Mouse (Mus musculus): ENCODE measurements at regions not wholly inside any gene's neighbourhood (a gene's known extent, or its start where the extent isn't known, plus 50 kb on each side); places are given as distances from the start of the nearest gene placed in this dataset.

DNA sequence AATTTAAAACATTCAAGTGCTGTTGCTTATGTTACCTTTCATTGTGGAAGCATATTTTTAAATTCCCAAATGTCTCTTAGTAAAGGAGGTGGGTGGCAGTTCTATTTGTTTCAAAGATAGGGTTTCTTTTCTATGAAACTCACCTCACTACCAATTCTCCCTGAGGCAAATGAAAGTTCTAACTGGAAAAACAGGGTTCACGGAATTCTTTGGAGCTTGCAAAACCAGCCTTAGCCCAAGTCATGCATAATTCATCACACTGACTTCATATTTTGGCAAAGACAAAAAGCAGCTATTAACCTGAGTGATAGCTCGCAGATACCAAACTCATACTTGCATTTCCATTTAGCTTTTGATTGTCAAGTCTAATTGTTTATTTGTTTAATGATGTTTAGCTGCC, 73.8 kb downstream of the Dio2 start:
- Histone ChIP-seq H3K9ac (no peak overlapping the region), H3K36me3 (ENCODE audit: insufficient read depth) (no peaks in the 10 kb centered on the region), H3K9me3 (ENCODE audit: low read depth, low read length) (no peaks in the 10 kb centered on the region), H3K4me3 (ENCODE audit: low read depth, low read length) (no peak overlapping the region), H3K4me2 (no peak overlapping the region), H3K27me3 (ENCODE audit: insufficient read depth, low read length) (no peaks in the 10 kb centered on the region), H3K27ac (ENCODE audit: low read depth) (no peak overlapping the region), H3K4me1 (ENCODE audit: insufficient read depth) (no peaks in the 10 kb centered on the region)
- WGBS, result 47% methylated on average over 2 of the region's 2 CpGs
- no peak for DNase-seq
- ATAC-seq (ENCODE audit: insufficient read depth), result no peak
- TF ChIP-seq CTCF (IDR thresholded peaks at IDR 0.05; ENCODE audit: low read depth), result no peak

- no peak for DNase-seq
- 71% methylated on average over 5 of the region's 5 CpGs for WGBS
Observed at GRCm38 (mm10) chr12:90645452-90645851, 92.8 kb downstream of the Dio2 start.

DNA sequence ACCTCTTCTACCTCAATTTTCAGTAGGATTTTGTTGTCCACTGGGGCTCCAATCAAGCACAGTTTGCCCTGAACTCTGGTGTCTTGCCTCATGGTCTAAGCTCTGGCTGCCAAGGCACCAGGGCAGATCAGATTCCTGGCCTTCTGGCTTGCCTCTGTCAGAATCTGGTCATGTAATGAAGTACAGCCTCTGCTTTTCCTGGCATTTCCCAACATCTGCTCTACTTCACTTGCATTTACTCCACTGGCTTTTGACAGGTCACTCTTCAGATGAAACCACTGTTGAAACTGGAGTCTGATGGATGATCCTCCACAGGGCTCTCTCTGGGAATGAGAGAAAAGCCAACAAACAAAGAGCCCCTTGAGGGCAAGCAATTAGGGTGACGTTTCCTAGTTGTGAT, 94.3 kb downstream of the Dio2 start:
- DNase-seq, result peak; percentile 46
- H3K4me1 ChIP-seq (ENCODE audit: insufficient read depth), result no peaks in the 10 kb centered on the region
- H3K4me3 ChIP-seq (ENCODE audit: low read depth, low read length), result no peak overlapping the region
- no peaks in the 10 kb centered on the region for H3K27me3 ChIP-seq (ENCODE audit: insufficient read depth, low read length)
- H3K9me3 ChIP-seq (ENCODE audit: low read depth, low read length), result no peaks in the 10 kb centered on the region
- no peak overlapping the region for H3K9ac ChIP-seq
- H3K27ac ChIP-seq (ENCODE audit: low read depth), result no peak overlapping the region
- ATAC-seq (ENCODE audit: insufficient read depth), result peak; percentile 71
- H3K36me3 ChIP-seq (ENCODE audit: insufficient read depth), result no peaks in the 10 kb centered on the region
- H3K4me2 ChIP-seq, result no peak overlapping the region
- 7% methylated on average over 1 of the region's 1 CpGs for WGBS
- no peak for TF ChIP-seq CTCF (IDR thresholded peaks at IDR 0.05; ENCODE audit: low read depth)

More at GRCm38 (mm10) chr12:90645452-90645851, 92.8 kb downstream of the Dio2 start:
- Histone ChIP-seq H3K4me2 (no peak overlapping the region), H3K27me3 (ENCODE audit: insufficient read depth, low read length) (no peaks in the 10 kb centered on the region), H3K36me3 (ENCODE audit: insufficient read depth) (no peaks in the 10 kb centered on the region), H3K4me3 (ENCODE audit: low read depth, low read length) (no peak overlapping the region), H3K4me1 (ENCODE audit: insufficient read depth) (no peaks in the 10 kb centered on the region), H3K27ac (ENCODE audit: low read depth) (no peak overlapping the region), H3K9me3 (ENCODE audit: low read depth, low read length) (no peaks in the 10 kb centered on the region), H3K9ac (no peak overlapping the region)
- no peak for ATAC-seq (ENCODE audit: insufficient read depth)
- TF ChIP-seq CTCF (IDR thresholded peaks at IDR 0.05; ENCODE audit: low read depth), result no peak

DNA sequence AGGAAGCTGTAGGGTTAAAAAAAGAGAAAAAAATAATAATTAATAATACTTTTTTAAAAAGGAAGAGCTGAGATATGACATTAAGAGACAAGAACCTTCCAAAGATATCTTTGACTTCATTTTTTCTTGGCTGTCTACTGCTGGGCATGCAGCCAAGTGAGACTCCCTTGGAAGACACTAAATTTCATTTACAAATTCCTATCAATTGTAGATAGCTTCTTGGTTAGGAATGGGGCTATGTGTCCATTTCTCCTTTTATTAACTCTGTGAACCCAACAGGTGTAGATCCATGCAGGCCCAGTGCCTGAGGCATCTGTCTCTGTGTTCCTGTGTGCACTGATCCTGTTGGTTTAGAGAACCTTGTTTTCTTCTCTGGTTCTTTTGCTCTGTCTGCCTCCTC, 113.4 kb downstream of the Dio2 start:
- no peak for ATAC-seq (ENCODE audit: insufficient read depth)
- H3K27ac ChIP-seq (ENCODE audit: low read depth), result no peak overlapping the region

DNA sequence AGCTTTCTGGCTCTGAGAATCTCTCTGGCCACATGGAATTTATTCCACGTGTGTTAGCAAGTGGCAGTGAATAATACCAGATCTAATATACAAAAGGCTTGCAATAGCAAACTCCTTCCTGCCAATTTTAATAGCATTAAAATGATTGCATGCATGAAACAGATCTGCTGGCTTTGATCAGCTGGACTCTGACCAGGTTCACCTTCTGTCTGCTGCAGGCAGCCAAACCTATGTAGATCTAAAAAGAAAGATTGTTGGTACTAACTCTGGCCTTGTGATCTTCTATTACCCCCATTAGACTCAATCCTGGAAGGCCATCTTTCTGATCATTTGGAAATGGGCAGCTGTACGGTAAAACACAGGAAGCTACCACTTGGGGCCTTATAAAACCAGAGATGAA, 114.8 kb downstream of the Dio2 start:
- ATAC-seq (ENCODE audit: insufficient read depth) (no peak), DNase-seq (no peak)
- H3K9me3 ChIP-seq (ENCODE audit: low read depth, low read length), result no peaks in the 10 kb centered on the region
- no peak overlapping the region for H3K4me3 ChIP-seq (ENCODE audit: low read depth, low read length)
- H3K27ac ChIP-seq (ENCODE audit: low read depth), result no peak overlapping the region
- no peak for TF ChIP-seq CTCF (IDR thresholded peaks at IDR 0.05; ENCODE audit: low read depth)
- H3K27me3 ChIP-seq (ENCODE audit: insufficient read depth, low read length), result no peaks in the 10 kb centered on the region
- no peak overlapping the region for H3K4me2 ChIP-seq
- no peaks in the 10 kb centered on the region for H3K4me1 ChIP-seq (ENCODE audit: insufficient read depth)
- H3K36me3 ChIP-seq (ENCODE audit: insufficient read depth), result no peaks in the 10 kb centered on the region
- WGBS, result 60% methylated on average over 2 of the region's 2 CpGs
- H3K9ac ChIP-seq, result no peak overlapping the region

More for the DNA sequence above, 113.4 kb downstream of the Dio2 start:
- H3K4me2 ChIP-seq, result no peak overlapping the region
- no peak for TF ChIP-seq CTCF (IDR thresholded peaks at IDR 0.05; ENCODE audit: low read depth)
- H3K27me3 ChIP-seq (ENCODE audit: insufficient read depth, low read length), result no peaks in the 10 kb centered on the region
- no peak overlapping the region for H3K4me3 ChIP-seq (ENCODE audit: low read depth, low read length)
- H3K4me1 ChIP-seq (ENCODE audit: insufficient read depth), result no peaks in the 10 kb centered on the region
- H3K36me3 ChIP-seq (ENCODE audit: insufficient read depth), result no peaks in the 10 kb centered on the region
- H3K9me3 ChIP-seq (ENCODE audit: low read depth, low read length), result no peaks in the 10 kb centered on the region
- DNase-seq, result peak; percentile 74
- no peak overlapping the region for H3K9ac ChIP-seq

GRCm38 (mm10) chr12:90608810-90609209, 129.4 kb downstream of the Dio2 start:
- H3K27me3 ChIP-seq (ENCODE audit: insufficient read depth, low read length), result no peaks in the 10 kb centered on the region
- no peaks in the 10 kb centered on the region for H3K9me3 ChIP-seq (ENCODE audit: low read depth, low read length)
- no peak overlapping the region for H3K4me3 ChIP-seq (ENCODE audit: low read depth, low read length)
- TF ChIP-seq CTCF (IDR thresholded peaks at IDR 0.05; ENCODE audit: low read depth), result no peak
- no peak overlapping the region for H3K4me2 ChIP-seq
- WGBS, result 38% methylated on average over 2 of the region's 2 CpGs
- no peak overlapping the region for H3K9ac ChIP-seq
- ATAC-seq (ENCODE audit: insufficient read depth) (peak; percentile 98), DNase-seq (peak; percentile 77)
- H3K27ac ChIP-seq (ENCODE audit: low read depth), result no peak overlapping the region
- H3K4me1 ChIP-seq (ENCODE audit: insufficient read depth), result no peaks in the 10 kb centered on the region
- no peaks in the 10 kb centered on the region for H3K36me3 ChIP-seq (ENCODE audit: insufficient read depth)

DNA sequence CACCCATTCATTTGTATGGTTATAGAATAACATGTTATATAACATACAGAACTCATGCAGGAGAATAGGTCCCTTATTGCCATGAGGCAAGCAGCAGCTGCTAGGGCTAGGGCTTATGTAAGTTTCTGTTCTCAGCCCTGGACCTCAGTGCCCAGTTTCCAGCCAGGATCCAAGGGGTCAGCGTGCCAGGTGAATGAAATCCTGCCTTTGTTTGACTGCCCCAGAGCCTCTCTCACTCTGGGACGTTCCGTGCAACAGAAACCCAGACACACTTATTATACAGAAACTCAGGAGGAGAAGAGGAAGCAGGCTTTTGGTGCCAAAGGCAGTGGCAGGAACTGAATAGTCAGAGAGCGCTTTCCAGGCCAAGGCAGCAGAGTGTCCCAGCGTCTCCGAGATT, 130.3 kb downstream of the Dio2 start:
- no peak for ATAC-seq (ENCODE audit: insufficient read depth)
- peak; percentile 9 for DNase-seq
- Histone ChIP-seq H3K9me3 (ENCODE audit: low read depth, low read length) (no peaks in the 10 kb centered on the region), H3K4me1 (ENCODE audit: insufficient read depth) (no peaks in the 10 kb centered on the region), H3K27me3 (ENCODE audit: insufficient read depth, low read length) (no peaks in the 10 kb centered on the region), H3K4me2 (no peak overlapping the region), H3K4me3 (ENCODE audit: low read depth, low read length) (no peak overlapping the region), H3K27ac (ENCODE audit: low read depth) (no peak overlapping the region), H3K9ac (no peak overlapping the region), H3K36me3 (ENCODE audit: insufficient read depth) (no peaks in the 10 kb centered on the region)
- no peak for TF ChIP-seq CTCF (IDR thresholded peaks at IDR 0.05; ENCODE audit: low read depth)
- 76% methylated on average over 6 of the region's 6 CpGs for WGBS

GRCm38 (mm10) chr12:90580006-90580405, 158.2 kb downstream of the Dio2 start:
- TF ChIP-seq CTCF (IDR thresholded peaks at IDR 0.05; ENCODE audit: low read depth), result no peak
- H3K9me3 ChIP-seq (ENCODE audit: low read depth, low read length), result no peaks in the 10 kb centered on the region
- H3K4me2 ChIP-seq, result no peak overlapping the region
- H3K27ac ChIP-seq (ENCODE audit: low read depth), result no peak overlapping the region
- DNase-seq, result no peak
- H3K4me1 ChIP-seq (ENCODE audit: insufficient read depth), result no peaks in the 10 kb centered on the region
- H3K27me3 ChIP-seq (ENCODE audit: insufficient read depth, low read length), result no peaks in the 10 kb centered on the region
- no peak overlapping the region for H3K9ac ChIP-seq
- WGBS, result 83% methylated on average over 3 of the region's 3 CpGs
- no peak overlapping the region for H3K4me3 ChIP-seq (ENCODE audit: low read depth, low read length)
- H3K36me3 ChIP-seq (ENCODE audit: insufficient read depth), result no peaks in the 10 kb centered on the region
- no peak for ATAC-seq (ENCODE audit: insufficient read depth)

All from lung, embryonic 14.5 days (tissue).